Mouse (Mus musculus): ENCODE results near the gene Rab34.

- TF ChIP-seq POLR2A (IDR thresholded peaks at IDR 0.05; ENCODE audit: low read depth, low read length) (no peak), CTCF (IDR thresholded peaks at IDR 0.05; ENCODE audit: extremely low read depth, insufficient read depth, insufficient read length, insufficient replicate concordance) (no peak)
These were observed 23.7 kb upstream of the Rab34 start for GRCm38 (mm10) chr11:78164604-78164923.
